Mouse (Mus musculus): ENCODE measurements around the gene Ypel5. TPM values are rescaled to one million over a fixed set of nuclear protein-coding genes. Genes with fewer than 3 reads are reported as not detected.

Gene Ypel5
- polyA plus RNA-seq, 1 experiment from 2014 or later, result 63.1 TPM

- DNase-seq (ENCODE audit: low spot score), result peak; percentile 81
- Histone ChIP-seq H3K9me3 (replicated peaks; ENCODE audit: low read length) (no peaks in the 10 kb centered on the region), H3K4me2 (ENCODE audit: low read length) (no peak overlapping the region), H3K4me1 (replicated peaks; ENCODE audit: insufficient read depth, low read length) (no peaks in the 10 kb centered on the region), H3K9ac (ENCODE audit: low read depth, low read length) (no peak overlapping the region), H3K27ac (no peak overlapping the region), H3K4me3 (replicated peaks; ENCODE audit: low read depth, low read length) (no peak overlapping the region), H3K27me3 (ENCODE audit: insufficient read depth, low read length) (no peaks in the 10 kb centered on the region), H3K36me3 (ENCODE audit: insufficient read depth, low read length) (no peaks in the 10 kb centered on the region)
- 26% methylated on average over 2 of the region's 2 CpGs for WGBS
- TF ChIP-seq CTCF (IDR thresholded peaks at IDR 0.05; ENCODE audit: low read depth), result peak; percentile 79
- ATAC-seq (replicated peaks; ENCODE audit: low FRiP score, low read depth), result 0 out of 2 replicates have a peak, but pooled peaks have one; percentile 40
Measured at GRCm38 (mm10) chr17:72797867-72798266, 38.4 kb upstream of the Ypel5 start.

GRCm38 (mm10) chr17:72809942-72810654, 26.2 kb upstream of the Ypel5 start:
- Histone ChIP-seq H3K4me2 (ENCODE audit: low read length) (no peak overlapping the region), H3K9me3 (replicated peaks; ENCODE audit: low read length) (no peaks in the 10 kb centered on the region), H3K4me1 (replicated peaks; ENCODE audit: insufficient read depth, low read length) (no peaks in the 10 kb centered on the region), H3K4me3 (replicated peaks; ENCODE audit: low read depth, low read length) (no peak overlapping the region), H3K27ac (no peak overlapping the region), H3K36me3 (ENCODE audit: insufficient read depth, low read length) (no peaks in the 10 kb centered on the region), H3K27me3 (ENCODE audit: insufficient read depth, low read length) (no peaks in the 10 kb centered on the region), H3K9ac (ENCODE audit: low read depth, low read length) (no peak overlapping the region)
- ATAC-seq (replicated peaks; ENCODE audit: low FRiP score, low read depth), result no peak
- TF ChIP-seq CTCF (IDR thresholded peaks at IDR 0.05; ENCODE audit: low read depth), result no peak
- 39% methylated on average over 7 of the region's 7 CpGs for WGBS
- peak; percentile 25 for DNase-seq (ENCODE audit: low spot score)

DNA sequence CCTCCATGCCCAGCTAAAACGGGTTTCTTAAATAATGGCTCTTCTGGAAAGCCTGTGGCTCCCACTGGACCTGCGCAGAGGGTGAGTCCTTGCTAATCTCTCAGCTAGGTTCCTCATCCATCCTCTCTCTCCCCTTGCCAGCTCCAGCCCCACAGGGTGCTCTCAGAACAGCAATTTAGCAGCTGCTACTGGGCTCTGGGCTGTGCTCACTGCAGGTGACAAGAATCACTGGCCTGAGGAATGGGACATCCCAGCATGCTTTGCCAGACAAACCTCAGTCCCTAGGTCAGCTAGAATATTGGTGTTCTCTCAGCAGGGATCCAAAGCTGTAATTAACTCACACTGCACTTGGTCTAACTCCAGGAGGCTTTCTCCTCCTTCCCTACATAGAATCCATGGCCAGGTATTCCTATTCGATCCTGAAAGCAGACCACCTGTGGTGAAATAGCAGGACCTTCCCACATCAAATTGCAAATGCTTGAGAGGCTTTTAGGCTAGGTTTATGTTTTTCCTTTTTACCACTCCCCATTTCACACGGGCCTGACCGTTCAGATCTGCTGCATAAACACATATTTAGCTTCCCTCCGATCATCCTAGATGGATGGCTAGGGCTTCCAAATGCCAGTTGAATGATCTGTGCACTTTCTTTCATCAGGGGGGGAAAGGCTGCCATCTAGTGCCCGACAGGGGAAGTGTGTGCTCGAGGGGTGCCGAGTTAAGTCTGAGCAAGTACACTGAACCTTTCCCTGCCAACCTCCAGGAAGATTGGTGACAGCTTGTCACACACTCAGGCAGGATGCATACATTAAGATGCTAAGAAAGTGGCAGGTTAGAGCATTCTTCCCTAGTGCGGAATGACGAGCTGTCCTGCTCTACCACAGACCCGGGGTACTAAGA, 22.6 kb upstream of the Ypel5 start:
- DNase-seq (ENCODE audit: low spot score), result peak; percentile 74
- WGBS, result 17% methylated on average over 12 of the region's 12 CpGs
- Histone ChIP-seq H3K27me3 (ENCODE audit: insufficient read depth, low read length) (no peaks in the 10 kb centered on the region), H3K4me3 (replicated peaks; ENCODE audit: low read depth, low read length) (no peak overlapping the region), H3K9ac (ENCODE audit: low read depth, low read length) (no peak overlapping the region), H3K27ac (no peak overlapping the region), H3K4me1 (replicated peaks; ENCODE audit: insufficient read depth, low read length) (no peaks in the 10 kb centered on the region), H3K36me3 (ENCODE audit: insufficient read depth, low read length) (no peaks in the 10 kb centered on the region), H3K9me3 (replicated peaks; ENCODE audit: low read length) (no peaks in the 10 kb centered on the region), H3K4me2 (ENCODE audit: low read length) (no peak overlapping the region)
- no peak; the same call in 1 of the 2 replicates for ATAC-seq (replicated peaks; ENCODE audit: low FRiP score, low read depth)
- peak; percentile 91 for TF ChIP-seq CTCF (IDR thresholded peaks at IDR 0.05; ENCODE audit: low read depth)

GRCm38 (mm10) chr17:72817574-72817973, 18.7 kb upstream of the Ypel5 start:
- no peak overlapping the region for H3K4me3 ChIP-seq (replicated peaks; ENCODE audit: low read depth, low read length)
- no peak overlapping the region for H3K4me2 ChIP-seq (ENCODE audit: low read length)
- no peaks in the 10 kb centered on the region for H3K36me3 ChIP-seq (ENCODE audit: insufficient read depth, low read length)
- H3K9me3 ChIP-seq (replicated peaks; ENCODE audit: low read length), result no peaks in the 10 kb centered on the region
- 71% methylated on average over 5 of the region's 5 CpGs for WGBS
- no peak for ATAC-seq (replicated peaks; ENCODE audit: low FRiP score, low read depth)
- TF ChIP-seq CTCF (IDR thresholded peaks at IDR 0.05; ENCODE audit: low read depth), result no peak
- no peak for DNase-seq (ENCODE audit: low spot score)
- no peaks in the 10 kb centered on the region for H3K27me3 ChIP-seq (ENCODE audit: insufficient read depth, low read length)
- H3K9ac ChIP-seq (ENCODE audit: low read depth, low read length), result no peak overlapping the region
- no peaks in the 10 kb centered on the region for H3K4me1 ChIP-seq (replicated peaks; ENCODE audit: insufficient read depth, low read length)
- no peak overlapping the region for H3K27ac ChIP-seq

- no peak overlapping the region for H3K27ac ChIP-seq
- WGBS, result 76% methylated on average over 2 of the region's 2 CpGs
- H3K27me3 ChIP-seq (ENCODE audit: insufficient read depth, low read length), result no peaks in the 10 kb centered on the region
- no peaks in the 10 kb centered on the region for H3K36me3 ChIP-seq (ENCODE audit: insufficient read depth, low read length)
- H3K9ac ChIP-seq (ENCODE audit: low read depth, low read length), result no peak overlapping the region
- H3K9me3 ChIP-seq (replicated peaks; ENCODE audit: low read length), result no peaks in the 10 kb centered on the region
- H3K4me1 ChIP-seq (replicated peaks; ENCODE audit: insufficient read depth, low read length), result no peaks in the 10 kb centered on the region
- ATAC-seq (replicated peaks; ENCODE audit: low FRiP score, low read depth), result no peak
- no peak overlapping the region for H3K4me3 ChIP-seq (replicated peaks; ENCODE audit: low read depth, low read length)
- no peak for DNase-seq (ENCODE audit: low spot score)
- no peak for TF ChIP-seq CTCF (IDR thresholded peaks at IDR 0.05; ENCODE audit: low read depth)
- no peak overlapping the region for H3K4me2 ChIP-seq (ENCODE audit: low read length)
Measured at GRCm38 (mm10) chr17:72819714-72820113, 16.5 kb upstream of the Ypel5 start.

DNA sequence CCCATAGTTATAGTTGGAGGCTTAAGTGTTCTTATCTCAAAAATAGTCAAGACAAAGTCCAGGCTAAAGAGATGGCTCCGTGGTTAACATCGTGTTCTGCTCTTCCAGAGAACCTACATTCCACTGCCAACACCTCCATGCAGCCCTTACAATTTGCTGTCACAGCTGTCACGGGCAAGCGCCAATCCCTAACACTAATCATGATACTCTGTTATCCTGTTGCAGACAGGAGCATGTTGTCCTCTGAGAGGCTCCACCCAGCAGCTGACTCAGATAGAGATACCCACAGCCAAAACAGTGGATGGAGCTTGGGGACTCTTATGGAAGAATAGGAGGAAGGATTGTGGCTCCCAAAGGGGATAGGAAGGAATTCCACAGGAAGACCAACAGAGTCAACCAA, 15.8 kb upstream of the Ypel5 start:
- Histone ChIP-seq H3K27ac (no peak overlapping the region), H3K4me1 (replicated peaks; ENCODE audit: insufficient read depth, low read length) (no peaks in the 10 kb centered on the region), H3K4me2 (ENCODE audit: low read length) (no peak overlapping the region), H3K27me3 (ENCODE audit: insufficient read depth, low read length) (no peaks in the 10 kb centered on the region), H3K36me3 (ENCODE audit: insufficient read depth, low read length) (no peaks in the 10 kb centered on the region), H3K9me3 (replicated peaks; ENCODE audit: low read length) (no peaks in the 10 kb centered on the region), H3K4me3 (replicated peaks; ENCODE audit: low read depth, low read length) (no peak overlapping the region), H3K9ac (ENCODE audit: low read depth, low read length) (no peak overlapping the region)
- 49% methylated on average over 4 of the region's 4 CpGs for WGBS
- ATAC-seq (replicated peaks; ENCODE audit: low FRiP score, low read depth) (no peak), DNase-seq (ENCODE audit: low spot score) (no peak)
- TF ChIP-seq CTCF (IDR thresholded peaks at IDR 0.05; ENCODE audit: low read depth), result no peak
